Mouse (Mus musculus): ENCODE measurements at regions not wholly inside any gene's neighbourhood (a gene's known extent, or its start where the extent isn't known, plus 50 kb on each side); places are given as distances from the start of the nearest gene placed in this dataset.

GRCm38 (mm10) chr5:102275621-102276020 lies 205.6 kb upstream of the Arhgap24 start:
- TF ChIP-seq GATA1 (IDR thresholded peaks at IDR 0.05; ENCODE audit: borderline replicate concordance, low read length) (no peak), FLI1 (IDR thresholded peaks at IDR 0.05; ENCODE audit: low read length) (no peak)
